Mouse (Mus musculus): Measurements from ENCODE around the gene Hif3a. TPM values are rescaled to one million over a fixed set of nuclear protein-coding genes. Genes with fewer than 3 reads are reported as not detected.

The Hif3a gene
- polyA plus RNA-seq, 1 experiment, result 1.7 TPM

- no peak overlapping the region for H3K4me3 ChIP-seq (replicated peaks; ENCODE audit: extremely low read depth, low read depth, low read length)
- 53% methylated on average over 1 of the region's 1 CpGs for WGBS
- no peak for DNase-seq
Measured at GRCm38 (mm10) chr7:17045743-17046142, 16.5 kb downstream of the Hif3a start.

GRCm38 (mm10) chr7:17039373-17039772, 22.9 kb downstream of the Hif3a start:
- DNase-seq, result no peak
- no peak for TF ChIP-seq CTCF (IDR thresholded peaks at IDR 0.05; ENCODE audit: insufficient read depth, low read length)
- TF ChIP-seq POLR2A (IDR thresholded peaks at IDR 0.05; ENCODE audit: borderline replicate concordance, extremely low read depth, low read depth, low read length), result no peak
- no peak overlapping the region for H3K4me3 ChIP-seq (replicated peaks; ENCODE audit: extremely low read depth, low read depth, low read length)
- no peaks in the 10 kb centered on the region for H3K4me1 ChIP-seq (ENCODE audit: control insufficient read depth, insufficient read depth, low read length)
- 90% methylated on average over 7 of the region's 7 CpGs for WGBS

More at GRCm38 (mm10) chr7:17045743-17046142, 16.5 kb downstream of the Hif3a start:
- TF ChIP-seq POLR2A (IDR thresholded peaks at IDR 0.05; ENCODE audit: borderline replicate concordance, extremely low read depth, low read depth, low read length) (no peak), CTCF (IDR thresholded peaks at IDR 0.05; ENCODE audit: insufficient read depth, low read length) (no peak)
- H3K4me1 ChIP-seq (ENCODE audit: control insufficient read depth, insufficient read depth, low read length), result no peaks in the 10 kb centered on the region

GRCm38 (mm10) chr7:17038018-17038695, 24.1 kb downstream of the Hif3a start:
- Histone ChIP-seq H3K4me1 (ENCODE audit: control insufficient read depth, insufficient read depth, low read length) (no peaks in the 10 kb centered on the region), H3K4me3 (replicated peaks; ENCODE audit: extremely low read depth, low read depth, low read length) (no peak overlapping the region)
- DNase-seq, result no peak
- WGBS, result 77% methylated on average over 9 of the region's 9 CpGs
- TF ChIP-seq POLR2A (IDR thresholded peaks at IDR 0.05; ENCODE audit: borderline replicate concordance, extremely low read depth, low read depth, low read length) (no peak), CTCF (IDR thresholded peaks at IDR 0.05; ENCODE audit: insufficient read depth, low read length) (no peak)

- Histone ChIP-seq H3K4me3 (replicated peaks; ENCODE audit: extremely low read depth, low read depth, low read length) (no peak overlapping the region), H3K4me1 (ENCODE audit: control insufficient read depth, insufficient read depth, low read length) (peaks cover 10% of the 10 kb centered on the region)
- no peak for DNase-seq
- 62% methylated on average over 7 of the region's 7 CpGs for WGBS
- TF ChIP-seq CTCF (IDR thresholded peaks at IDR 0.05; ENCODE audit: insufficient read depth, low read length), result no peak
- TF ChIP-seq POLR2A (IDR thresholded peaks at IDR 0.05; ENCODE audit: borderline replicate concordance, extremely low read depth, low read depth, low read length), result no peak
Measured at GRCm38 (mm10) chr7:17030239-17030638, 32.0 kb downstream of the Hif3a start.

- no peak for TF ChIP-seq CTCF (IDR thresholded peaks at IDR 0.05; ENCODE audit: insufficient read depth, low read length)
- no peak for TF ChIP-seq POLR2A (IDR thresholded peaks at IDR 0.05; ENCODE audit: borderline replicate concordance, extremely low read depth, low read depth, low read length)
- WGBS, result 78% methylated on average over 7 of the region's 7 CpGs
- Histone ChIP-seq H3K4me3 (replicated peaks; ENCODE audit: extremely low read depth, low read depth, low read length) (no peak overlapping the region), H3K4me1 (ENCODE audit: control insufficient read depth, insufficient read depth, low read length) (peaks cover 14% of the 10 kb centered on the region)
- no peak for DNase-seq
Measured at GRCm38 (mm10) chr7:17028923-17029322, 33.3 kb downstream of the Hif3a start.

- TF ChIP-seq POLR2A (IDR thresholded peaks at IDR 0.05; ENCODE audit: borderline replicate concordance, extremely low read depth, low read depth, low read length) (peak; percentile 36; the same call in 1 of the 2 replicates), CTCF (IDR thresholded peaks at IDR 0.05; ENCODE audit: insufficient read depth, low read length) (no peak)
- Histone ChIP-seq H3K4me3 (replicated peaks; ENCODE audit: extremely low read depth, low read depth, low read length) (peak within 1 kb of the TSS; percentile 98), H3K4me1 (ENCODE audit: control insufficient read depth, insufficient read depth, low read length) (peaks cover 16% of the 10 kb centered on the region)
- DNase-seq, result peak; percentile 89
- WGBS, result 1% methylated on average over 58 of the region's 58 CpGs
Measured at GRCm38 (mm10) chr7:17027588-17028343, 34.5 kb downstream of the Hif3a start, which contains the start of gene Ppp5c. Ppp5c (minus strand) TSS chr7:17027924.

GRCm38 (mm10) chr7:17026710-17027587, 35.3 kb downstream of the Hif3a start:
- WGBS, result 3% methylated on average over 24 of the region's 24 CpGs
- TF ChIP-seq CTCF (IDR thresholded peaks at IDR 0.05; ENCODE audit: insufficient read depth, low read length) (peak; percentile 42; the same call in 1 of the 2 replicates), POLR2A (IDR thresholded peaks at IDR 0.05; ENCODE audit: borderline replicate concordance, extremely low read depth, low read depth, low read length) (no peak)
- DNase-seq, result no peak

GRCm38 (mm10) chr7:17025896-17026622, 36.2 kb downstream of the Hif3a start:
- Histone ChIP-seq H3K4me1 (ENCODE audit: control insufficient read depth, insufficient read depth, low read length) (peaks cover 16% of the 10 kb centered on the region), H3K4me3 (replicated peaks; ENCODE audit: extremely low read depth, low read depth, low read length) (no peak overlapping the region)
- DNase-seq, result no peak
- 63% methylated on average over 9 of the region's 9 CpGs for WGBS
- TF ChIP-seq CTCF (IDR thresholded peaks at IDR 0.05; ENCODE audit: insufficient read depth, low read length) (no peak), POLR2A (IDR thresholded peaks at IDR 0.05; ENCODE audit: borderline replicate concordance, extremely low read depth, low read depth, low read length) (no peak)

More at GRCm38 (mm10) chr7:17026710-17027587, 35.3 kb downstream of the Hif3a start:
- Histone ChIP-seq H3K4me3 (replicated peaks; ENCODE audit: extremely low read depth, low read depth, low read length) (peak overlapping the region; percentile 98), H3K4me1 (ENCODE audit: control insufficient read depth, insufficient read depth, low read length) (peaks cover 16% of the 10 kb centered on the region)

Measured in lung, adult 2 months (tissue).